Mouse (Mus musculus) C2C12 (cell line): ENCODE measurements around the gene Adamts9. TPM values are rescaled to one million over a fixed set of nuclear protein-coding genes. Genes with fewer than 3 reads are reported as not detected.
A peak's percentile ranks its signal among the peaks of the same experiment; 100 is the strongest.

Experiments used
- H3K27me3 ChIP-seq: one replicate; pipeline ENCODE4 v1.6.1; 2011; ENCODE audit not compliant: control insufficient read depth, insufficient read depth, insufficient read length
- H3K36me3 ChIP-seq: one replicate; pipeline ENCODE4 v1.6.1; 2011; ENCODE audit not compliant: control insufficient read depth, insufficient read depth
- H3K4me3 ChIP-seq: one replicate; pipeline ENCODE4 v1.5.1; 2011; ENCODE audit warnings: mild to moderate bottlenecking, control low read depth; ENCODE audit not compliant: poor library complexity, insufficient read depth, severe bottlenecking
- H3K79me2 ChIP-seq: one replicate; pipeline ENCODE4 v1.6.1; 2011; ENCODE audit not compliant: control insufficient read depth, insufficient read depth
- H3K79me3 ChIP-seq: one replicate; pipeline ENCODE4 v1.6.1; 2011; ENCODE audit warnings: low read depth, control low read depth
- H3ac ChIP-seq: one replicate; pipeline ENCODE3; 2011; ENCODE audit warnings: low read depth; ENCODE audit not compliant: control insufficient read depth, insufficient read length
- CEBPB ChIP-seq: IDR thresholded peaks from one replicate; pipeline ENCODE4 v1.6.1; 2011; ENCODE audit warnings: low read depth, mild to moderate bottlenecking, control low read depth, moderate library complexity
- CTCF ChIP-seq: IDR thresholded peaks from one replicate; pipeline ENCODE4 v1.5.1; 2011; ENCODE audit not compliant: control insufficient read depth, insufficient read depth, insufficient read length
- FOSL1 ChIP-seq: IDR thresholded peaks from one replicate; pipeline ENCODE4 v1.8.0; 2011; ENCODE audit warnings: mild to moderate bottlenecking, low read length; ENCODE audit not compliant: poor library complexity, insufficient read depth, severe bottlenecking
- MAX ChIP-seq: IDR thresholded peaks from one replicate; pipeline ENCODE4 v1.6.1; 2011; ENCODE audit warnings: mild to moderate bottlenecking, control low read depth
- MYOD1 ChIP-seq: IDR thresholded peaks from one replicate; pipeline ENCODE4 v1.6.1; 2011; ENCODE audit warnings: low read depth; ENCODE audit not compliant: control insufficient read depth, insufficient read length
- MYOG ChIP-seq: IDR thresholded peaks from one replicate; pipeline ENCODE4 v1.6.1; 2011; ENCODE audit not compliant: control insufficient read depth, insufficient read length; ENCODE audit errors: extremely low read depth
- USF1 ChIP-seq: IDR thresholded peaks from one replicate; pipeline ENCODE4 v1.6.1; 2011; ENCODE audit warnings: low read depth, mild to moderate bottlenecking, control low read depth, moderate library complexity
- polyA plus RNA-seq: library from polyadenylated mRNA; unstranded; fragments of >200 nt; fragmentation: generic; extraction: Trizol; gene quantifications from one replicate; pipeline ENCODE4 v1.2.1, GENCODE M21; 2012; ENCODE audit warnings: missing spikeins

Adamts9 gene
- polyA plus RNA-seq, 1 experiment = 0.04 TPM

DNA sequence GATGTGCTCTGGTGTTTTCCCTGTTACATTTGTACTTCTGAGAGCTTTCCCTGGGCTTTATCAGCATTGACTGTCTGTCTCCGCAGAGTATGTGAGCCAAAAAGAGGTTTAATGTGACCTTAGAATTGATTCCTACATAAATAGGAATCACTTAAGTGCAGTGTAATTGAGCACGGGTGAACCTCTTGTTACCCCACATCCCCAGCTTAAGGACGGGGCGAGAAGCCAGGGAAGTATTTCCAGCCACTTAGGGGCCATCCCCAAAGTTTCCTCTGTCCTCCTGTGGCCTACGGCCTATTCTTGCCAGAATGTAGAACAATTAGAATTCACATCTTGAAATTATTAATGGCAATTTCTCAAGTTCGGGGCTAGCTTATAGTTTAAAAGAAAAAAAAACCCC is 149.5 kb downstream of the Adamts9 start:
- no peak for TF ChIP-seq CEBPB
- no peak for TF ChIP-seq FOSL1
- TF ChIP-seq USF1 = no peak
- TF ChIP-seq CTCF = no peak
- TF ChIP-seq MAX = no peak
- TF ChIP-seq MYOG = no peak
- TF ChIP-seq MYOD1 = no peak
- H3K27me3 ChIP-seq = no peaks in the 10 kb centered on the region
- H3ac ChIP-seq = no peak overlapping the region
- H3K36me3 ChIP-seq = no peaks in the 10 kb centered on the region
- H3K79me3 ChIP-seq = no peaks in the 10 kb centered on the region
- no peaks in the 10 kb centered on the region for H3K79me2 ChIP-seq
- H3K4me3 ChIP-seq = no peak overlapping the region

DNA sequence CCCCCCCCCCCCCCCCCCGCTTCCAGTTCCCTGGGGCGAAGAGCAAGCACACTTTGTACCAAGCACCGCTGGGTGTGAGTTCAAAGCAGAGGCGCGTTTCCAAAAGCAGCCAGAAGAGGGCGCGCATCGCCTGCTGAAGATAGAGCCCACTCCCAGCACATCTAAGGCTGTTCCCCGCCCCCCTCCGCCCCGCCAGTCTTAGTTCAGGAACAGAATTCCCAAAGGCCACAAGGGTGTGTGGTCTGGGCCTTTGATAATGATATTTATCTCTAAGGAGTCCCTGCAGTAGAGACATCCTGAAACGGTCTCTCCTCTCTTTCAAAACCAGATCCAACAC is 155.9 kb downstream of the Adamts9 start:
- TF ChIP-seq MAX = no peak
- TF ChIP-seq FOSL1 = no peak
- peak; percentile 77 for TF ChIP-seq CTCF
- TF ChIP-seq MYOG = no peak
- no peak for TF ChIP-seq USF1
- Histone ChIP-seq H3K4me3 (no peak overlapping the region), H3K79me3 (no peaks in the 10 kb centered on the region), H3K27me3 (no peaks in the 10 kb centered on the region), H3K79me2 (no peaks in the 10 kb centered on the region), H3K36me3 (no peaks in the 10 kb centered on the region), H3ac (no peak overlapping the region)

DNA sequence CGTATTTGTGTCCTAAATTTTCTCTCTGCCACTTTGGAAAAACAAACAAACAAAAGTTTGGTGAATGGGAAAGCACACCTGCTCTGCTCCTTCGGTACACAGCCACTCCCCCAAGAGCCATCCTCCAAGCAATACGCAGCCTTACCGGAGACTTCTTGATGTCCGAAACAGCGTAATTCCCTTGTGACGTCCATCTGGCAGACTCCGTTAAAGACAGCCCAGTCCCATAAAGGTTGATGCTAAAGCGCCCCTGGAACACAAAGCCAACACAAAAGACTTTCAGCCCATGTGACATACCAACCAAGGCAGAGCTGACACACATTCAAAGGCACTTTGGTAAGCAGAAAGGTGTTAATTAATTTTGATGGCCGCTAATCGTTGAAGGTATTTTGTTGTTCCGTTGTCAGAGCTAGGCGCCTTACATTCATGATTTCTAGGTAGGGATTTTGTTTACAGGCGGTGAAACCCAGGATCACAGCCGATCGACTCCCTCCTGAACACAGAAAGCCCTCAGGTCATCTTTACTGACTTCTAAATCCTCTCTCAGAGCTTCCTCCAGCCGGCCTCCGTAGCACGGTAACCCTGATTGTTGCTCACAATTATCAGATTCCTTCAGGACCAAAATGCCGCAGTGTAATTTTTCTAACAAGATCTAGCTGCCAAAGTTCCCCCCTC is 156.5 kb downstream of the Adamts9 start:
- no peak for TF ChIP-seq CEBPB
- TF ChIP-seq MAX = no peak
- TF ChIP-seq FOSL1 = no peak
- TF ChIP-seq USF1 = no peak
- TF ChIP-seq CTCF = no peak
- TF ChIP-seq MYOG = no peak
- no peak for TF ChIP-seq MYOD1
- no peak overlapping the region for H3ac ChIP-seq
- H3K27me3 ChIP-seq = no peaks in the 10 kb centered on the region
- H3K4me3 ChIP-seq = no peak overlapping the region
- H3K36me3 ChIP-seq = no peaks in the 10 kb centered on the region
- no peaks in the 10 kb centered on the region for H3K79me3 ChIP-seq
- H3K79me2 ChIP-seq = no peaks in the 10 kb centered on the region

DNA sequence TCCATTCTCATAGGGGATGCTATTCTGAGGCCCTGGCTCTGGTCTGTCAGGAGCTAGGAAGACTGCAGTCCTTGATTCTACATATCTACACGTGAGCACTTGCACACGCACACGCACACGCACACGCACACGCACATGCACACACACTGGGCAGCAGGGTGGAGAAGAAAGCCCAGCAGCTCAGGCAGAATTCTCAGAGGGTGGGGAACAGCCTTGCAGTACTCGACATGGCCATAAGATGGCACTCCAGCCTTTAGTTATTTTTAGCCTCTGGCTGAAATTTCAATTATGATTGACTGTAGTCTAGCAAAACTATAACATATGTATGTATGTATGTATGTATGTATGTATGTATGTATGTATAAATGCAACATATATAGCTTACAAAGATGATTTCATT is 158.5 kb downstream of the Adamts9 start:
- no peaks in the 10 kb centered on the region for H3K79me3 ChIP-seq
- H3K27me3 ChIP-seq = no peaks in the 10 kb centered on the region
- no peak overlapping the region for H3K4me3 ChIP-seq
- no peaks in the 10 kb centered on the region for H3K36me3 ChIP-seq
- TF ChIP-seq CTCF = peak; percentile 15
- TF ChIP-seq USF1 = no peak
- H3ac ChIP-seq = no peak overlapping the region
- no peaks in the 10 kb centered on the region for H3K79me2 ChIP-seq

DNA sequence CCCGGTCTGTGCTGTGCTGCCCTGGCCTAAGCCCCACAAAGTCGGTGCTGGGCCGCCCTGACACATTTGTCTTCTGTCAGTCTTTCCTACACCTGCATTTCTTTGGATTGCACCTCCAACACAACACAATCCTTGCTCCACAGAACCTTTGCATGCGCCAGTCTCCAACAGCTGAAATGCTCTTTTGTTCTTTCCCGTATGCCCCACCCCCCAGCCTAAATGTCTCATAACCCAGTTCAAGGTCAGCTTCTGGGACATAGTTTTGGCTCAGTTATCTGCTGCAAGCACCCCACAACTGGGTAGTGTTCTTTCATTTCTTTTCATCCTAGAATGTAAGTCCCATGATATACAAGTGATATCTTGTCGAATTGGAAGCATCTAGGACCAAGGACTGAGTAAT is 161.8 kb downstream of the Adamts9 start:
- Histone ChIP-seq H3K27me3 (no peaks in the 10 kb centered on the region), H3K36me3 (no peaks in the 10 kb centered on the region), H3K79me3 (no peaks in the 10 kb centered on the region), H3ac (no peak overlapping the region), H3K79me2 (no peaks in the 10 kb centered on the region), H3K4me3 (no peak overlapping the region)
- TF ChIP-seq MYOG = no peak
- TF ChIP-seq CEBPB = no peak
- no peak for TF ChIP-seq CTCF
- no peak for TF ChIP-seq USF1
- TF ChIP-seq FOSL1 = no peak
- no peak for TF ChIP-seq MYOD1
- no peak for TF ChIP-seq MAX

DNA sequence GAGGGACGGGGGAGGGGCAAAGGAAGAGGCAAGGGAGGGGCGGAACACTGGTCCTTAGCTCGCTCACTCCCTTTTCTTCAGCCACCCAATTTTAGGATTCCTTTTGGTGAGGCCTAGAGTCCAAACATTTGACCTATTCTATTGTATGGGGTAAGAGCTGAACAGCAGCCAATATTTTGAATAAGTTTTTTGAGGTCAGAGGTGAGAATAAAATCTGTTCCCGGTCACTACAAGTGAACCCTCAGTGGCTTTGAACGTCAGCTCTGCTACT is 163.4 kb downstream of the Adamts9 start:
- no peaks in the 10 kb centered on the region for H3K27me3 ChIP-seq
- no peak overlapping the region for H3ac ChIP-seq
- H3K36me3 ChIP-seq = no peaks in the 10 kb centered on the region
- no peaks in the 10 kb centered on the region for H3K79me2 ChIP-seq
- H3K4me3 ChIP-seq = no peak overlapping the region
- TF ChIP-seq MYOD1 (no peak), CTCF (no peak), FOSL1 (no peak), USF1 (no peak), MAX (no peak), MYOG (no peak), CEBPB (no peak)
- H3K79me3 ChIP-seq = no peaks in the 10 kb centered on the region
